Mouse (Mus musculus) left cerebral cortex, adult 8-10 months (tissue): ENCODE data around the gene Entr1. TPM values are rescaled to one million over a fixed set of nuclear protein-coding genes. Genes with fewer than 3 reads are reported as not detected.
"Not testable (repeated sequence)": the region's sequence is repeated elsewhere in the genome, so short reads cannot be mapped to it uniquely, and the experiment has no call there.

Source experiments
- DNase-seq, 2 experiments: peaks; one replicate each; pipeline ENCODE4 v3.0.0; 2022; ENCODE audit warnings: low spot score in 2 of 2
- total RNA-seq, 4 experiments: library from RNA; stranded (reverse); gene quantifications; 2 replicates each; pipeline ENCODE4 v1.2.4; 2022

Entr1 gene
- total RNA-seq, 4 experiments from 2014 or later: 130 to 136 (median 133) TPM

DNA sequence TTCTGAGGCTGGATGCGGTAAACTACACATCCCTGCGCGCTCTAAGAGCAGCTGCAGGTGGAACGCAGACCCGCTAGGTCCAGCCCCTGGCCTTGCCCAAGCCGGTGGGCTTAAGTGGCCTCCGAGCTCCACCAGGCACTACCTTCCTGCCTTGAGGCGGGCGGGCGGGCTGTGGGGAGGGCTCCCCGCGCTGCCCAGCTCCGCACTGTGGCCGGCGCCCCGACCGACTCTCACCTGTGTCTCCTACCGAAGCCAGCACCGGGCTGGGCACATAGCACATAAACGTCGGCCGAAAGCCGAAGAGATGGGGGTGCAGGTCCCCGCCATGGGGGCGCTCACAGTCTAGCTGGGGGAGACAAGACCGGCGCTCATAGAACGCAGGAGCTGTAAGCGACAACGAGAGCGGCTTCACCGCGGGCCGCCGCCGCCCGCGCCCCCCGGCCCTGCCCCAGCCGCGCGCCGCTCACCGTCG is 398 bp downstream of the Entr1 start:
- no peak for DNase-seq

DNA sequence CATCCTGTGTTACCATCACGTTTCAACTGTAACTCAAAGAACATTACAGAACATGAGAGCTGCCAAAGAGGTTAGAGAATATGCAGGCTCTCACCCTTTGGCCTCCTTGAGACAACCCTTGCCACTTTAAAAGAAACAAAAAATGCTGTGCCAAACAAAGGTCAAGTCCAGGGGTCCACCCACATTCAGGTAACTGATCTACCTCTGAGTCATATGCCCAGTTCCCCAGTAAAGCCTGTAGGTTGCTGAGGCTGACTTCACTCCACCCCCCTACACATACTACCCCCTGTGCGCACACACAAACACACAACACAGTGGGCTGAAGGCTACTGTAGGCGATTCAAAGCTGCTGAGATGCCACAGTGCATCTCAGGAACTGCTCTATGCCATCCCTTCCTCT is 1.4 kb downstream of the Entr1 start:
- DNase-seq: no peak

GRCm38 (mm10) chr2:26380871-26381270 is 8.2 kb downstream of the Entr1 start:
- not testable (repeated sequence) for DNase-seq

DNA sequence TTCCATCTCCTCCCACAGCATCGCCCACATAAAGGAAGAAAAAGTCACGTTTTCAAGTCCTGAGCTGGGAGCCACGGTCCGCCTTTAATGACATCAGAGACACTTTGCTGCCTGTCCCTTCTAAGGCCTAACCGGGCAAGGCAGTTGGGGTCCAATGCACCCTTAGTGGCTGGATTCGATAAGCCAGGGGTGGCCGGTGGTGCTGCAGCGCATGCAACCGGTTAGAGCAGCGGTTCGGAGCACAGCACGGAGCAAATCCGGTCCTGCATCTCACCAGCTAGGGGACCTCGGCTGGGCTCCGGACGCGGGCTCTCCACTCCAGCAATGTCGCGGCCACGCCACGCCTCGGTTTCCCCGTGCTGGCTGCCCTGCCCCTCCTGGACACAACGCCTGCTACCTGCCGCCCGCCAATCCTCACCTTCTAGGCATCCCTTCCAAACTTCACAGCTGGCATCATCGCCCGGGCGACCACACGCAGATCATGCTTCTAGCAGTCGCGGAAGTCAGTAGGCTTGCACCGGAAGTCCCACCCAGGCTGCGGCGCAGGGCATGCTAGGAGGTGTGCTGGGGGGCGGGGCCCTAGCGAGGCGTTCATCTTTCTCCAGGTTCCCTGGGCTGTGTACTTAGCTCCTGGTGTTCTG is 8.9 kb downstream of the Entr1 start, which contains the start of gene Snapc4:
Gene Snapc4, minus strand, starts transcription at position 523 of the 641 bp plus-strand sequence.
- DNase-seq: peak; percentile 63 to 77

DNA sequence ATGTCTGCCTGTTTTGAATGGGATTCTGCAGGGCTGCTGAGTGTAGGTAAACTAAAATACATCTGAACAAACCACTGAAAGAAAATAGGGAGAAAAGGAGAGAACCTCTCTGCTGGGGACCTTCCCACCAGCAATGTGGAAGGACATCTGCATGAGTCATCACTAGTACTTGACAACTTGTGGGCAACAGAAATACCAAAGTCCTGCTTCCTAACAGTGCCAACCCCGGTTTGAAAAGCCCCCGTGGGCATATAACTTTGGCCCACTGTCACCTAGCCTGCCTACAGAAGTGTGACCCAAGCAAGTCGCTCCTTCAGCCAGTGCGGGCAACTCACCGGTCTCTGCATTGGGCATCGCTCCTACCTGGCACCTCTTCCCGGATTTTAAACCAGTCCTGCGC is 16.7 kb downstream of the Entr1 start:
- DNase-seq: no peak

- no peak for DNase-seq
Observed at GRCm38 (mm10) chr2:26368572-26368971, 20.5 kb downstream of the Entr1 start.

DNA sequence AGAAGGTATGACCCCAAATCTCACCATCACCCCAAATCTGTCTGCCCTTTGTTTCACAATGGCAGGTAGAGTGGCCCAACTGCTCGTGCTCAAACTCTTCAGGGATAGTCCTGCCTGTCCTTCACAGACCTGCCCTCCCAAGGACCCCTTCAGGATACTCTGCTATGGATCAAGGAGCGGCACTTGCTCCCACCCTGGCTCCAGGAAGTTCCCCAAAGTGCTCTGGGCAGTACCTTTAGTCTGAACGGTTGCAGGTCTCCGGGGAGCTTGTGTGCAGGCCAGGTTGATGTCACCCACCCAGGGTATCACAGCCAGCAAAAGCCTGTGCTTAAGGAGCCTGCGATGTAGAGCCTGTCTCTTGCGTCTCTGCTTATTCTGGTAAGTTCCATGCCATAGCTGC is 21.2 kb downstream of the Entr1 start:
- no peak for DNase-seq

GRCm38 (mm10) chr2:26364738-26365465 is 24.2 kb downstream of the Entr1 start:
- no peak for DNase-seq

DNA sequence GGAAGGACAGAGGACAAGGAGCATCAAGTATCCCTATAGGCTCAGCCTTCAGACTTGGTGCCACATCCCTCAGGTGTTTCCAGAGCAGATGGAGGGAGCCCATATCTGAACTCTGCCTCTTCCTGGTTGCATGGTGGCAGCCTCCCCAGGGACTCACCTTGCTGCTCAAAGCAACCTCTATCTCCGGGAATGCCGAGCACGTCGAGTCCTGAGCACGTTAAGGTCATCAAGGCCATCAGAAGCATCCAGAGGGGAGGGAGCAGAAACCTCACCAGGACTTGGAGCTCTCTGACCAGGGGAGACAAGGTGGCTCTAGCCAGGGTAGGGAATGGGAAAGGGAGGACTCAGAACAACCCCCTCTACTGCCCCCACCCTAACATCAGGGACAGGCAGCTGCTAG is 25.6 kb downstream of the Entr1 start:
- DNase-seq: no peak

DNA sequence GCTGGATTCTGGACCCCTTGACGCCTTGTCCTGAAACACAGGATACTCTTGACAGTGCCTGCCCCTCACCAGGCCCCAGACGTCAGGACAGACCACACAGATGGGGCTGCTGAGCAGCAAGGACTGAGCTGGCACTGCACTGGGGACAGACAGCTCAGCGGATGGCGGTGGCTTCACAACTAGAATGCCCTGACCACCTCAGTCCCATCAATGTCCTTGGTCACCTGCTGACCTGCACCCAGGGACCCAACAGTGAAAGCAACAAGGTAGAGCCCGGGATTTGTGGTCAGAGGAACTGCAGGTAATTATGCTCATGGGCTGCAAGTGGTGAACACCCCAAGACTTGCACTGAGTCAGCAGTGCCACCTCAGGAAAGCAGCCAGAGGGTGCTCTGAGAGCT is 26.1 kb downstream of the Entr1 start:
- no peak for DNase-seq

DNA sequence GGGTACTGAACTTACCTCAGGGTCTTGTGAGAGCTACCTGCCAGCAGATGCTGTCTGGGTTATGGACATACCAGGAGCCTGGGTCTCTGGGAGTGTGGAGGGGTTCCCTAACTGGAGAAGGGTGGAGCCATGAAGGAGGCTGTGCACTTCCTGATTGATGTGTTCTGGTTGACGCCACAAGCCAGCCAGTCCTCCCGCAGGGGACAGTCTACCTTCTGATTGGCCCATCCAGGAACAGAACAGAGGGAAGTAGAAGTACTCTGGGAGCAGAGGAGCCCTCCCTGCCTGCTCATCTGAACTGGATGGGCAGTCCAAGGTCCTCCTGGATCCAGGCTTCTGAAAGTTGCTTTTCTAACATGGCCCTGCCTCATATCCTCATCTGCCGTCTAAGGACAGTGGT is 28.3 kb downstream of the Entr1 start, which contains the start of gene Card9:
Gene Card9, minus strand, starts transcription at position 147 of the 400 bp plus-strand sequence.
- no peak for DNase-seq

DNA sequence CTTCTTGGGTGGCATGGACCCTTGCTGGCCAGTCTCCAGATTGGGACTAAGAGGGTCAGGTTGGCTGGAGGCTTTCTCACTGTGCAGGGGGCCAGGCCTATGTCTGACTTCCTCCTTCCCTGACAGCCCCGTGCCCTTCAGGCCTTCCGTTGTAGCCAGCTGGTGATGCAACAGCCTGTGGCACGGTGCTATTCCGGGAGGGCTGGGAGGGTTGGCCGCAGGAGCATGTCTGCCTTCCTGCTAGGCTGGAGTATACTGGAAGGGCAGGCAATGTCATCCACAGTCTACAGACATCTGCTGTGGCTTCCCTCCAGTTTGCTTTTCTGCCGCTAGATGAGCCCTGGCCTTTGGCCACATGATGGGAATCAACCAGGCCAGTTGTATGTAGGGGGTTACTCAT is 29.1 kb downstream of the Entr1 start:
- DNase-seq: no peak

DNA sequence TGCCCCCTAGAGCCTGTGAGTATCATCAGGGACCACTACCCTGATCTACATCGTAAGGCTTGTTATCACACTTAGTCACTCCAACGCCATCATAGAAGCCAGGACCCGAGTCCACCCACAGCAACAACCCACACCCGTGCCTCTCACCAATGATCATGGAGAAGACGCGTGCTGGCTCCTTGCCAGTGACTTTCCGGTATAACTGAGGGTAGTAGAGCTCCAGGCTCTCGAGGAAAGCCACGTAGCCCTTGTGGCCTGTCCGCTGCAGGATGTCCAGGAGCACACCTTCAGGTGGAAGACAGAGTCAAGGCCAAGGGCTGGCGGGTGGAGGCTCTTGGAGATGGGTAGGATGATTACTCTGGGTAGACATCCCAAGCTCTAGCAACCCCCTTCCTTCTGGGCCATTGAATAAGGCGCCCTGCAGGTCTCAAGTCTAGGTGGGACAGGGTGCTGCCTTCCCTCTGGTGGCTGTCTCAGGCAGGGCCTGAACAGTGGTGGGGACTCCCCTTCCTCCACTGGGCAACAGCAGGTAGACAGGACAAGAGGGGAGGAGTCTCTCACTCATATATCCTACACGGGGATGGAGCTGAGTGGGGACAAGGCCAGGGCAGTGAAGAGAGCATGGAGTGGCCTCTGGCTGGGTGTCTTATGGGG is 30.3 kb downstream of the Entr1 start:
- DNase-seq: no peak

GRCm38 (mm10) chr2:26357484-26357883 is 31.6 kb downstream of the Entr1 start:
- no peak for DNase-seq

DNA sequence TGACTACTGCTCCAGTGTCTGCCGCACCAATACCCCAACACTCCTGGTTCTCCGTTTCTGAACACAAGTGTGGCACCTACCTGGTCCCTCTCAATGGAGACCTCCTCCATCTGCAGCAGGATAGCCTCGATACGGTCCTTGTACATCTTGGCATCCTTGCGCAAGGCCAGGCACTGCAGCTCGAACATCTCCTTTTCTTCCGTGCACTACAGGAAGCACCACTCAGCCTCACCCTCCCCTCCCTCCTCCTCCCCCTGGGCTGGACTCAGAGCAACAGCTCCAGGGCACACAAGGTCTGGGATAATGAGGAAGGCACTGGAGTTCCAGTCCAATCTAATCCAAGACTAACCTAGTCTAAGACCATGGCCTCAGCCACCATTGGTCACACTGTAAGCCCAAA is 32.4 kb downstream of the Entr1 start:
- DNase-seq: no peak

DNA sequence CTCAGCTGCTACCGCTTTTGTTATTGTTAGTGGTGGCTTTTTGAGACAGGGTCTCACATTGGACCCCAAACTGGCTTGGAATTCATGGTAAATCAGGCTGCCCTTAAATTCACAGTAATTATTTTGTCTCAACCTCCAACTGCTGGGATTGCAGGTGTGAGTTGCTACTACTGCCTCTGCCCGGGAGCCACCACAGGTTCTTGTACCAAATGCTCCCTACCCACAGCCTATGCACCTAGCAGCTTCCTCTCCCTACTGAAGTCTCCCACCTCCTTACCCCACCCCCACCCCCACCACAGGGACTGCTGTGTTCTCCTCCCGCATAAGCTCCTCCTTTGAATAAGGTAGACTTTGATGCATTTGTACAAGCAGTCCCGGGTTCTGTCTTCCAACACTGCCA is 32.9 kb downstream of the Entr1 start:
- DNase-seq: no peak

- no peak for DNase-seq
Observed at GRCm38 (mm10) chr2:26354401-26354800, 34.7 kb downstream of the Entr1 start.

DNA sequence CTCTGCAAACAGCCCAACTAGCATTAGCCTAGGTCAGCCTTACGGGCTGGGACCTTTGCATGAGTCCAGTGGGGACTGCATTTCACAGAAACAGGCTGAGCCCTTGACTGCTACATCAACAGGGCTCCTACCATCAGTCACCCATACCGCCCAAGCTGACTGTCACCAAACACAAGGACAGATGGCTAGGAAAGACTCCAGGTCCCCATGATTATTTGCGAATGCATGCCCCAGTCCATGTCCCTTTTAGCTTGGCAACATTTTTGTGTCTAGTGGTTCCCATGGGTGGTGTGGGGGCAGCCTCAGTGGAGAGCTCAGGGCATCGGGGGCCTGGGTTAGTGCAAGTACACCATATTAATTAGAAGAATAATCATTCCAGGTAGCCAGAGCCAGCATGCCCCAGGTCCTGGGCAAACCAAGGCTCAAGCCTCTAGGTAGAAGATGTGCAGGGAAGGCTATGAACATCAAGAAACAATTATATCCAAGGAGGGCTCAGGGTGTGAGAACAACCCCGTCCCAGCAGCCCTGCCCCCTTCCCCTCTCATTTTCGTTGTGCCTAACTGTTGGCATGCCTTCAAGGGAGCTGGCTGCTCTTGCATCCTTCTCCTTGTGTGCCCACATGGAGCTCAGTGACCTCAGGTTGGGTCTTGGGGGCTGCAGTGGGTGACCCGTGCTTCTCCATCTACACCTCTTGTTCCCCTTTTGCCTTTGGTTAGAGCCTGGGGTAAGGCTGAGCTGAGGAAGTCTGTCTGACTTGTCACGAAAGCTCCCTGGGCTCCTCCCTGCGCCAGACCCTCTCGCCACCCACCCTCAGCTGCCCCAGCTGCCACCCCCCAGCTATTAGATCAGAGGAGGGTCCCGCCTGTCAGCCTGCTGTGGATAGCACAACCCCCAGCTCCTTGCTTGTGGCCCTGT is 35.8 kb downstream of the Entr1 start:
- no peak for DNase-seq

DNA sequence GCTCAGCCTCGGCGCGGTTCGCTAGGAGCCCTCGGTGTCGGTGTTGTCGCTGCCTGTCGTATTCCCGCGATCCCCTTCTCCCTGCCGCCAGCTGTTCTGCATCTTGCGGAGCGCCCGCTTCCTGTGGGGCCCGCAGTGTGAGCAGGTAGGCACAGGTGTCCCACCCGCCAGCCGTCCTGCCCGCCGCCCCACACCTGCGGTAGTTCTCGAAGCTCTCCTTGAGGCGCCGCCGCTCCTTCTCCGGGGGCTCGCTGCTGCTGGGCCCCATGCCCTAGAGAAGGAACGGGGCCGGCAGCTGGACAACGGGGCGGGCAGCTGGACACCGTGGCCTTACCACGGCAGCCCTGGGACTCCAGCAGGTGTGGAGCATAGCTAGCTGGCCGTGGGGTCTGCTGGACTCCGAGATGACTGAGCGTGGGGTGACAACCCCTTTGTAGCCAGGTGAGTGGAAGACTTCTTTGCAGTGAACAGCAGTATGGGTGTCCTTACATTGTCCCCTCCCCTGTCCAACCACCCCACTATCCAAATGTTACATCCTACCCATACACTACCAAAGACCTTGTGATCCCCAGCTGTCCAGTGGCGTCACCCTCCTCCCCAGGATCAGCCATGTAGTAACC is 36.7 kb downstream of the Entr1 start:
- no peak for DNase-seq

- peak; percentile 89 to 90 for DNase-seq
Observed at GRCm38 (mm10) chr2:26351358-26352290, 37.5 kb downstream of the Entr1 start, which contains the start of gene Dnlz. Gene Dnlz, minus strand, starts transcription at chr2:26352110.
